In the genomic region with DNA sequence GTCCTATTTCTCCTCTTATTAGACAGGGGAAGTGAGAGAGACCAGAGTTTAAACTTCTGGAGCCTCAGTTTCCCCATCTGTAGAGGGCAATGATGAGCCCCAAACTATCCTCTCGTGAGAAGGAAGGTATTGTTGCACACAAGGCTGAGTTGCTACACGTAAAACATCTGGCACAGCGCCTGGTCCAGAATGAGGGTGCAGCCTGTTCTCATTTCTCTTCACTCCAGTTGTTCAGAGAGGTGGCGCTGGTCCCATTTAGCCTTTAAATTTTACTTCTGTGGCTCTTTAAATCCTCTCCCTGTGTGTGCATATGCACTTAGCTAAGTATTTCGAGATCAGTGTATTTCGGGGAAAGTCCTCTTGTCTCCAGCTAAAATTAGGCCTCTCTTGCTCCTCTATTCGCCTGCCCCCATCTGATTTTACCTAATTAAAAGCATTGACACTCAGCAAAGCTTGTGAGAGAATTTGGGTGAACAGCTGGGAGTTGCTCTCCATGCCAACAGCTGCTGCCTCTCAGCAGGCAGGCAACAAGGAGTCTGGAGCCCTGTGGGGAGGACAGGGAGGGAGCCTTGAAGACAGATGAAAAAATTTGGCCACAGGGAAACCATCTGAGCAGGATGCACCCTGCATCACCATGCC, we compare ENCODE assay signal across 9 mouse cellular contexts.
A peak's percentile ranks its signal among the peaks of the same experiment; 100 is the strongest.
DNase-seq lines count a peak whose midpoint lies in the region; ATAC-seq lines count a peak whose summit lies in the region.
"Had no signal": no experiment of that assay in that cellular context is flagged by ENCODE, and none has a peak within 500 bp of the region (broad histone marks: within the 10 kb centered on the region; RNA-seq: fewer than 3 reads in every experiment).

No protein-coding gene starts in this region.

- H3K9me3 ChIP-seq in embryonic facial prominence, embryonic 14.5 days (ENCODE audit: control insufficient read depth, low read length): no peaks in the 10 kb centered on the region

- H3K27me3 ChIP-seq in embryonic facial prominence, embryonic 14.5 days (replicated peaks; ENCODE audit: control insufficient read depth, insufficient read depth, low read length): no peaks in the 10 kb centered on the region

- H3K9ac ChIP-seq in embryonic facial prominence, embryonic 14.5 days (ENCODE audit: low read depth, low read length): no peak overlapping the region

- H3K4me2 ChIP-seq in embryonic facial prominence, embryonic 14.5 days (ENCODE audit: low read depth, low read length): no peak overlapping the region

- H3K4me3 ChIP-seq in embryonic facial prominence, embryonic 14.5 days (ENCODE audit: low read depth, low read length): no peak overlapping the region

- peak overlapping the region; percentile 71 for H3K27ac ChIP-seq in embryonic facial prominence, embryonic 14.5 days (replicated peaks; ENCODE audit: low read depth, low read length)

- peak; percentile 42; the same call in 1 of the 2 replicates for ATAC-seq in embryonic facial prominence, embryonic 14.5 days (ENCODE audit: low read depth)

- WGBS in embryonic facial prominence, embryonic 14.5 days: 34% methylated on average over 7 of the region's 7 CpGs

- H3K36me3 ChIP-seq in embryonic facial prominence, embryonic 14.5 days (ENCODE audit: control insufficient read depth, insufficient read depth, low read length): no peaks in the 10 kb centered on the region

- intact Hi-C loops in heart, postnatal 25 days (cut with DNase I): no loop called here
- intact Hi-C loops in left cerebral cortex, postnatal 36 days (cut with DNase I): no loop called here

- DNase-seq in heart, adult 8-10 months (ENCODE audit: low spot score): peak; percentile 2
- no peak for DNase-seq in heart, postnatal 25 days (ENCODE audit: low spot score)
- peak; percentile 76 for DNase-seq in embryonic facial prominence, embryonic 14.5 days (ENCODE audit: low spot score)
- DNase-seq in left cerebral cortex, postnatal 36 days (ENCODE audit: low spot score in 2 of 2): peak; percentile 27 to 29
- DNase-seq in retina, embryonic 14.5 days (ENCODE audit: low spot score): peak; percentile 21
- DNase-seq in layer of hippocampus, postnatal 10 days (ENCODE audit: low spot score in 2 of 2): no peak
- DNase-seq in thymus, postnatal 25 days: no peak
- DNase-seq in yolk sac, embryonic 10.5 days (ENCODE audit: low spot score): no peak
- DNase-seq: thymus, postnatal 4 days had no signal

- H3K4me1 ChIP-seq in embryonic facial prominence, embryonic 14.5 days (ENCODE audit: control insufficient read depth, insufficient read depth, low read length): peaks cover 54% of the 10 kb centered on the region

Comparison
In these comparisons a context has a peak if more than half of its experiments do, and no peak if none do; other contexts are left out.
1. DNase-seq: peak in heart, adult 8-10 months (single experiment), embryonic facial prominence, embryonic 14.5 days (single experiment), left cerebral cortex, postnatal 36 days (2 of 2) and retina, embryonic 14.5 days (single experiment); none in heart, postnatal 25 days (single experiment), layer of hippocampus, postnatal 10 days (0 of 2), thymus, postnatal 25 days (single experiment) and yolk sac, embryonic 10.5 days (single experiment).